Mouse (Mus musculus) kidney, adult 8-10 months (tissue): ENCODE measurements around the gene Mmp9.
A peak's percentile ranks its signal among the peaks of the same experiment; 100 is the strongest.

Experiments used
- DNase-seq, 2 experiments: peaks; one replicate each; pipeline ENCODE4 v3.0.0; 2022

Gene Mmp9

DNA sequence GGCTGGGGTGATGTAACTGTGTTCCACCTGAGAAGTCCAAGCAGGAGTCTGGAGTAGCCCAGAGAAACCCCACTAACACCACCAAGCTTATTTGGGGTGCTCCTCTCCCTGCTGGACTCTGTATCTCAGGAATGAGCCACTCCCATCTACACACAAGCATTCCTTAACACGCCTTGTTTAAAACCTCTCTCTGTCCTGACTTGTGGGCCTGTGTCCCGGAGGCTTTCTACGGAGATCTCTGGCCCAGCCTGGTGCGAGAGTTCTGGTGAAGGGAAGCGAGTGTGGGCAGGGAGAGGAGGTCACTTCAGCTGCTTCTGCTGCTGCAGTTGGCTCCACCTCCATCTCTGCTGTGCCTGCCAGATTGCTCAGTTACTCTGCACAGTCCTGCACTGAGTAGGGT, 15.6 kb downstream of the Mmp9 start:
- DNase-seq: no peak

DNA sequence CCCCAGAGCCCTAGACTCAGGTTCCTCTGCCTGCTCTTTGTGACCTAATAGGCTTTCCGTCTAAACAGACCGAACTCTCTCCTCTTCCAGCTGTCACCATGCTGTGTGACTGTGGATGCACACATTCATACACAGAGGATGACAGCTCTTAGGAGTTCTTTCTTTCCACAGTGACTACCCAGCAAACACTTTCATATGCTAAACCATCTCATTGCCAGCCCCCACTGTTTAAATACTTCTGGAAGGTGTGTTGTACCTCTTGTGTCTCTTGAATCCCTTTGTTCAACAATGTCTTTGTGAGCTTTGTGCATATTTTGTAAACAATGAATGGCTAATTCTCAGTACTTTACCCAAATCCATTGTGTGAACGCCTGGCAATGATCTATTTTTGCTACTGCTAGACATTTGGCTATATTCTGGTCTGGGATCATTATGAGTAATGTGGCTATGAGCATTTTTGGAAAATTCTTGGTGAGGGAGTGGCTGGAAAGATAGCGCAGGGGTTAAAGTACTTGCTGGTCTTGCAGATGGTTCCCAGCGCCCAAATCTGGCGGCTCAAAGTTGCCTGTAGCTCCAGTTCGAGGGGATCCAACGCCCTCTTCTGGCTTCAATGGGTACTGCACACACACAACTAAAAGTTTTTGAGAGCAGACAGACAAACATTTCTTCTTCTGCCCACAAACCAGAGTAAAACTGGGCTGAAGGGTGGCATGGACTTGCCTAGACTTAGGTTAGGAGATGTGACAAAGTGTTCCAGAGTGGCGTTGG, 17.2 kb downstream of the Mmp9 start:
- DNase-seq: no peak

DNA sequence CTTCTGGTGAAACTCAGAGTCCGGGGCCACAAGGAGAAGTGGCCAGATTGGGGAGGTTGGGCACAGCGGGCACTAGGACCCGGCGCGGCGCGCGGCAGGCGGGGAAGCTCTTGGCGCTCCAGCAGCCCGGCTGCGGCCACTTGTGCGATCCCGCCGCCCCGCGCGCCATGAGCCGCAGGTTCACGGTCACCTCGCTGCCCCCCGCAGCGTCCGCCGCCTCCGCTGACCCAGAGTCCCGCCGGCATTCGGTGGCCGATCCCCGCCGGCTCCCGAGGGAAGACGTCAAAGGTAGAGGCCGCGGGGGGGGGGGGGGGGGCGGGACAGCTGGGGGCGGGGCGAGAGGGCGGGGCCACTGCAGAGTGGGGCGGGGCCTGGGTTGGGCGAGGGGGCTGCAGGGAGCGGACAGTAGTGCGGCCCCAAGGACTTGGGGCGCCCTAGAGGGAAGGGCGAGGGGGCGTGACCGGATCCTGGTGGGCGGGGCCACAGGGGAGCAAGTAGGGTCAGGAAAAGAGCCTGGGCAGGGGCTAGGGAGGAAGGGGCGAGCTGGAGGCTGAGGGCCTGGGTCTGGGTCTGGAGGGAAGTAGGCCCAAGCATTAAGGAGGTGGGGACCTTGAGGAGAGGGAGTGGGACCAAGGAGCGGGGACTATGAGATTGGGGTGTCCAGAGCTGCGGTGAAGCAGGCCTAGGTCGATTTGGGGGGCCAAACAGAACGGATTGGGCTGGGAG, 20.3 kb downstream of the Mmp9 start, which contains the start of gene Slc12a5:
Gene Slc12a5 (plus strand): TSS at position 87 of the 726 bp plus-strand sequence.
- DNase-seq: peak; percentile 23 to 53

DNA sequence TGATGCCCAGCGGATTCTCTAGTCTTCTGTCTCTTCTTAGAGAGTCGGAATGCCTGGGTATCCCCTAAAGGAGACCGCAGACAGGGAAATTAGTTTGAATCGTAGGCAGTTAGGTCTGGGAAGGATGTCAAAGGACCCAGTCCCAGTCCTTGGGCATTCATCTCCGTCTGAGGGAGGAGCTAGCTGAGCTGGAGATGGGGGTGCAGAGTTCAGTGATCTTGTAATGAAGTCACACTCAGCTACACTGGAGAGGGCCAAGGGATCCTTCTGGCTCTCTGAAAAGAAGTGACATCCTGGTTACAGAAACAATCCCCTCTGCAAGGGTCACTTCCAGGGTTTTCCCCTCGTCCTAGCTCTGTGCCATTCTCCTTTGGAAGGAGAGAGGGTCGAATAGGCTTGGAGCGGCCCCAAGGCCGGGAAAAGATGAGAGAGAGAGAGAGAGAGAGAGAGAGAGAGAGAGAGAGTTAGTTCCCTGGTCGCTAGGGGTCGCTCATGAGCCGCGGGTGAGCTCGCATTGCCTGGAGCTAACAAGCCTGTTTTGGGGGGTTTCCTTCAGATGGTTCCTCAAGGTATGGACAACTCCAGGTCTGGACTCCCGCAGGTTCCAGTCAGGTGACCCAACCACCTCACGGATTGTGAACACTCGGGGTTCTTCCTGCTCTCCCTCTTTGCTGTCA, 21.1 kb downstream of the Mmp9 start:
- DNase-seq: peak; percentile 30 to 71

DNA sequence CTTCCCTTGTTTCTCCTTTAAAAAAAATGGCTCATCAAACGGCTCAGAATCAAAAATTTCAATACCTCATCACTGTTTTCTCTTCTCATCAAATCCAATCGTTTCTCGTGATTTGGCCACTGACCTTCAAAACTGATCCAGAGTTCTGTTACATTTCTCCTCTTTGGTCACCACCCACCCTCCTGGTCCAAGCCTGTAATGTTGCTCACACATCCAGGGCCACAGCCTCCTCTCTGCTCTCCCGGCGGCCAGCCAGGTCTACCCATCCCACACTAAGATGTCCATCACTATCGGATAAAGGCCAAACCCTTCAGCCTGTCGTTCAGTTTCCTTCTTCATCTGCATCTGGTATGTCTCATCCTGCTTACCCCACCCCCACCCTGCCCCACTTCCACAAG, 21.6 kb downstream of the Mmp9 start:
- DNase-seq: no peak

DNA sequence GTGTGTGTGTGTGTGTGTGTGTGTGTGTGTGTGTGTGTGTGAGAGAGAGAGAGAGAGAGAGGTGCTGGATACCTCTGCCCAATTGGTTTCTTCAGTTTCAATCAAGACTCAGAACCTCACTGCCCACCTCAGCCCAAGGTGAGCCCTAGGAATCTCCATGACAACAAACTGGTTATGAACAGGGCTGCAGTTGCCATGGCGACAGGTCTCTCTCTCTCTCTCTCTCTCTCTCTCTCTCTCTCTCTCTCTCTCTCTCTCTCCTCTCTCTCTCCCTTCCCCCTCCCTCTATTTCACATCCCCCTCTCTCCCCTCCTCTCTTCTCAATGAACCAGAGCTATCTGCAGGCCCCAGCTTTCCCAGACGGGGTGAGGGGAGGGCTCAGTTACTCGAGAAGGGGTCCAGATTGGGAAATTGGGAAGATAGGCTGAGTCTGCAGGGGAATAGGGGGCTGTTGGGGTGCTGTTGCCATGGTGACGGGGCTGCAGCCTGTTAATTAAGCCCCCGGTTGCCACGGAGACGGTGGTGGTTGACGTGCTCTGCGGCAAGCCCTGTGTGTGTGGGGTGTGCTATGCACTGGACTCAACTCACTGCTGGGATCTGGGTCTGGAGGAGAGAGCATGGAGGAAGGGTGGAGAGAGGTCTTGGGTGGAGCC, 23.8 kb downstream of the Mmp9 start:
- no peak for DNase-seq

DNA sequence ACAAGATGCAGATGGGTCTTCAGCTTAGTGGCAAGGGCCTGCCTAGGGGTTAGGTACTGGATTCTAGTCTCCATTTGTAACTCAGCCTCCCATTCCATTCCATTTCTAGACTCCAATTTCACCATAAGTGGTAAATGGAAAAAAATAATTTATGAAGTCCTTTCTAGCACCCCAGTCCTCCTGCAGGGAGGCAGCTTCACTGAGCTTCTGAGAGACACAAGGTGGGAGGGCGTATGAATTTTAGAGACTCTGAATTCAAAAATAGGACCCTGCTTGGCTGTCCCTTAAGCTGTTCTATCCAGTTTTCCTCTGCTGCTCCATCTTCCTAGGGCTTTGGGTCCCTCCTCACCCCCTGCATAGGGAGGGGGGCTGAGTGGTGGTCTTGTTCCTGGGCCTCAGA, 24.4 kb downstream of the Mmp9 start:
- no peak for DNase-seq

DNA sequence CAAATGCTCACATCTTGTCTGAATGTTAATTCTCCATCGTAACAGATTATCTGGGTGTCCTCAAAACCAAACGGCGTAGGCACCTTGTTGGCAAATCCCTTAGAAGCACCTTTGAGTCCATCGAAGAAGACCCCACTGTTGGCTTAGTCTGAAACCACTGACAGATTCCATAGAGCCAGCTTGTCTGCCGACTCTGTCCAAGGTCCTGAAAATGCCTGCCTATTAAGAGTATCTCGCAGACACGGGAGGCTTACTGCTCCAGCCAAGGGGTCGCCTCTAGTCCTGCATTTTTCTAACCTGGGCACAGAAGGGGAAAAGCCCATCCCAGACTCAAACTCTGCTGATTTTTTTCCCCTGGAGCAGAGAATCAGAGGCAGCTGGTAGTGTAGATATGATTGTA, 25.8 kb downstream of the Mmp9 start:
- DNase-seq: peak in 1 of 2 experiments; percentile 21

DNA sequence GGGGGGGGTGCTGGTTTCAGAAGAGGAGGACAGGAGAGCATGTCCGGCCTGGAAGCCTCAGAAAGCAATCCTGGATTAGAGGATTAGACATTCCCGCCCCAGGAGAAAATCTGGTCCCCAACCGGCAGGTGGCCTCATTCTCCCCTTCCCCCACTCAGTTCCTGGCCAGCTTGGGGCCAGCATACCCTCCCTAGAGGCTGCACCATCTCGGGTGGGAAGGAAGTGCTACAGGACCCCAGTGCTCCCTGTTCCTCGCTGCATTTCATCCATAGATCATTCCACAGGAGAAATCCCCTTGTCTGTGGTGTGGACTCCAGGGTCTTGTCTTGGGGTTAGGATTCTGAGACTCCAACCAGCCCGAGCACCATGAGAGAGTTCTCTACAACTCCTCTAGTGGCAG, 26.6 kb downstream of the Mmp9 start:
- no peak for DNase-seq

DNA sequence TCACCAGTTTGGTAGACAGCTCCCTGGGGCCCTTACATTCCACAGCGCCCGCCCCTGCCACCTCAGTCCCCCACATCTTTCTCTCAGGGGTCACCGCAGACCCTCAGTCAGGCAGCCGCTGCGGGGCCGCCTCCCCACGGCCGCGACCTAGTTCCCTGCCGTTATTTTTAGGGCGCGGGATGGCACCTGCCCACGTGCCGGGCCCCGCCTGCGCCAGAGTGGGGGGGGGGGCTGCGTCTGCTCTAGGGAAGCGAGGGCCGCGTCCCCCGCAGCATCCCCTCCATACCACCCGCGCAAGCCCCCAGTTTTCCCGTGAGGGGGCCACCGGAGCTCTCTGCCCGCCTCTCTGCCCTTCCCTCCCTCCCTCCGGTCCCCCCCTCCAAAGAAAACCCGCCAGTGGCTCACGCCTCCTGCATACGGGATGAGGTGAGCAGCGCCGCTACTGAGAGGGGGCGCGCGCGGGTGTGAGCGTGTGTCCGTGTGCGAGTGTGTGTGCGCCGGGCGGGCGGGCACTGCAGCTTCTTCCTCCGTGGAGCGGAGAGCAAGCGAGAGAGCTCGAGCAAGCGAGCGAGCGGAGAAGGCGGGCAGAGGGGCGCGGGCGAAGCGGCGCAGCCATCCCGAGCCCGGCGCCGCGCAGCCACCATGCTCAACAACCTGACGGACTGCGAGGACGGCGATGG, 27.3 kb downstream of the Mmp9 start:
- no peak for DNase-seq

DNA sequence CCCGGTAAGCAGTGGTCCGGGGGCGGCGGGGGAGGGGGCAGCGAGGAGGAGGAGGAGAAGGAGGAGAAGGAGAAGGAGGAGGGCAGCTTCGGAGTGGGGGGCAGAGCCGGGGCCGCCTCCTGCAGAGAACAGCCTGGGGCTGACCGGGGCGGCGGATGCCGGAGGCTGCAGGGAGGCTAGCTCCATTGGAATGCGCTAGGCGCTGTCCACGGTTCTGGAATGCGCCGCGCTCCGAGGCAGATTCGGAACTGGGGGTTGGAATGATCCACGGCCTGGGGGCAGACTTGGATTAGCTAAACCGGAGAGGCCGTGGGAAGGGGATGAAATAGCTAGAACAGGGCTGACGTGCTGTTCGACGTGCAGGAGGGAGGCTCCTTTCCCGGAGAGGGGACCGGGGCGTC, 27.9 kb downstream of the Mmp9 start:
- DNase-seq: peak; percentile 15 to 57

DNA sequence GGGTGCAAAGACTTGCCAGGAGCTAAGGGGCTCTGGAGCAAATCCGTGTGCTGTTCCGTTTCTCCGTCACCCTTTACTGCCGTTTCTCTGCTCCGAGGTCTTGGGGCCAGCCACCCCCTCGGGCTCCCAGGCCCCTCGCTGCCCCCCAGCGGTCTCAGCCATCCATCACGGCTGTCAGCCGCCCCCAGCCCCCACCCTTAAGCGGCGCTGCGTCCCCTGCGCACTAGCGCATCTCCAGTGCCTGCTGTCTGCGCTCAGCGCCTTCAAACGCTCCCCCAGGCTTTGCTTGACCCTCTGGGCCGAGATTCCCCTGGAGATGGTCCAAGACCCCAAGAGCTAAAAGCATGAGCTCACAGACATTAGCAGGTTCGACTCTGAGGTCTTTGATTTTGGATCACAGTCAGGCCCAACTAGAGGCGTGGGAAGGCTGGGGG, 28.8 kb downstream of the Mmp9 start:
- no peak for DNase-seq

DNA sequence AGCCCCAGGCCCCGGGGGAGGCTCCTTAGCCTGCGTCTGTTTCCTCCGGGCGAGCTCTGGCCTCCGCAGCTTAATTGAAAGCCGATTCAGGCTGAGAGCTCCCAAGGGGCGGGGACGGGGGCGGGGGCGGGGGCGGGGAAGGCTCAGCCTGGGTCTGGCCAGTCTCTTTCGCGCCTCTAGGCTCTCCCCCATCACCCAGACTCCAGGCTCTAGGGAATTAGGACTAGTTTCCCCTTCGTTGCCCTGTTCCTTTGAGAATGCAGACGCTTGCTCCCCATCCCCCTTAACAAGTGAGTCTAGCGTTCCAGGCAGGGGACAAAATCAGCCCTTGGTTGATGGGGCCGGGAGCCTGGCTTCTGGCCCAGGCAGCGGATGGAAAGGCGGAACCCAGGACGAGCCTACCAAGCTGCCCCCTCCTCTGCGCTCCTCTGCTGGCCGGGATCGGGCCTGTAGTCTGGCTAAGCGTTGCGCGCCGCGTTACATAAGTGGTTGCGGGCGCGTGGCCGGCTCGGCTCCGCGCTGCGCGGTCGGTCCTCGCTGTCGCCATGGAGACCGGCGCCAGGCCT, 30.1 kb downstream of the Mmp9 start:
- no peak for DNase-seq

DNA sequence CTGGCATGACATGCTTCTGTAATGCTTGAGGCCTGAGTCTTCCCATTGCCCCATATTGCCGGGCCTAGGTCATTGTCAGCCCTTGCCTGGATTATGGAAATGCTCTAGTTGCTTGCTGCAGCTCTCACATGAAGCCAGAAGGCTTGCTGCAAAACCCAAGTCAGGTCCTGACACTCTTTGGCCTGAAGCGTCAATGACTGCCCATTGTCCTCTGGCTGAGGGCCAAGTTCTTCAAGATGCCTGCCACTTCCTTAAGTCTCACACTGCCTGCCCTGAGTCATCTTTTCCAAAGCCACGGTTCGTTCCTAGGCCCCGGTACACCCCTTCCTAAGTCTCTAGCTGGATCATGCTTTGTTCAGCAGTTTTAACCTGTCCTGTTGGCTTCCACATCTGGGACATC, 32.1 kb downstream of the Mmp9 start:
- no peak for DNase-seq

DNA sequence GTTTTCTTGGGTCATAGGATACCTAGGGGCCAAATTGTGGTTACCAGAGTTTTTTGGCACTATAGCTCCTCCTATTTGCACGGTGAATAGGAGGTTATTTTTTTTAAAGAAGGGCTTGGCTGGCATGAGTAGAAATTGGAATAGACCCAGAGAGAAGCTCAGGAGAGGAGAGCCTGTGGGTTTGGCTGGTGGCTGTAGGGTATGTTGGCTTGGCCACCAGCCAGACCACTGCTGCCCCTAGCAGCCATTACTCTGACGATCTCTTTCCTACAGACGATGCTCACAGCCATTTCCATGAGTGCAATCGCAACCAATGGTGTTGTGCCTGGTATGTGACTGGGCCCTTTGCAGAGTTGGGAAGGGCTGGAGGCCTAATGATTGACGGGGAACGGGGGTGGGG, 35.0 kb downstream of the Mmp9 start:
- DNase-seq: no peak

DNA sequence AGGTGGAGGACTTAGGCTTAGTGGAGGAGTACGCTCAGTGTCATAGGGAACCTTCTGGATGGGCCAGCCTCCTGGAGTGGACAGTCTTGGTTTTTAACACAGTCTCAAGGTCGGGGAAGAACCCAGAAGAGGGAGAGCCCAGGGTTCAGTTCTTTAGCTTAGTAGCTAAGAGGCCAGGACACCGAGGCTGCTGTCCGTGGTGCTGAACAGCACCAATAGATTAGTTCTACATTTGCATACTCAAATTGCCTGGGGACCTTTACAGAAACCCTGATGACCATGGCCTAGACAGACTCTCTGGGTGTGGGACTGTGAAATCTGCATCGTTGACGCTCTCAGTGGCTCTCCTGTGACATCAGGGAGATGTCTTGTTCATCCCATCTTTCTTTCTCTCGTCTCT, 39.2 kb downstream of the Mmp9 start:
- peak in 1 of 2 experiments; percentile 47 for DNase-seq

DNA sequence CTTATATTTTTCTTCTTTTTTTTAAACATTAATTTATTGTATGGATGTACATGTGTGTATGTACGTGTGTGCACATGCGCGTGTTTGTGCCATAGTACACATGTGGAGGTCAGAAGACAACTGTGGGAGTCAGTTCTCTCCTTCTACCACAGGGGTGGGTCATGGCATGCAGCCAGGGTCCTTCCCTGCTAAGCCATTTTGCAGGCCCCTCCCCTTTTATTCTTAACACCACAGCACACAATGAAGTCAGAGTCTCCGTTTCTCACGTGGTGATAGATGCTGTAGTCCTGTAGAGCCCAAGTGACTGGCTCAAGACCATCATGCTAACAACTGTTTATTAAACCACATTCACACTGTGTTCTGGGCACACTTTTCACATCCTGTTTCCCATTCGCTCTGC, 45.4 kb downstream of the Mmp9 start:
- no peak for DNase-seq

DNA sequence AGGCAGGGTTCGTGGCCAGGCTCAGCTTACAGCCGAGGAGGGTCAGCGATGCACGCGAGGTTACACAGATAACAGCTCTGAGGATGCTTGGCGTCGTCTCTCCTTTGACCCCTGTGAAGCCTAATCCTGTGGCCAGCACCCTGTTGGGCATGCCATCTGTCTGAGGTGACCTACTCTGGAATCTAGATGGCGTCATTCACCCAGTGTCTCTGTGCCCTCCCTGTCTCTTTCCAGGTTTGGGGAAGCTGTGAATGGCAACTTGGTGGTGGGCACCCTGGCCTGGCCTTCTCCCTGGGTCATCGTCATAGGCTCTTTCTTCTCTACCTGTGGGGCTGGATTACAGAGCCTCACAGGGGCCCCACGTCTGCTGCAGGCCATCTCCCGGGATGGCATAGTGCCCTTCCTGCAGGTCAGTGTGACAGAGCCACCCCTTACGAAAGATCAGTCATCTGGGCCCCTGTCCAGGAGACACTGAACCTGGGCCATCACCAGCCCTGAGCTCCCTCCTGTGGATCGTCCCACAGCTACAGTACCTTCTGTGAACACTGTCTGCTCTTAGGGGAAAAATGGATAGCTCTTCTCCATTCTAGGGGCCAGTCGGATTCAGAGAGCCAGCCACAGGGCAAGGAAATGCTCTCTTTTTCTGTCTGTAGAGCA, 45.9 kb downstream of the Mmp9 start:
- DNase-seq: no peak

DNA sequence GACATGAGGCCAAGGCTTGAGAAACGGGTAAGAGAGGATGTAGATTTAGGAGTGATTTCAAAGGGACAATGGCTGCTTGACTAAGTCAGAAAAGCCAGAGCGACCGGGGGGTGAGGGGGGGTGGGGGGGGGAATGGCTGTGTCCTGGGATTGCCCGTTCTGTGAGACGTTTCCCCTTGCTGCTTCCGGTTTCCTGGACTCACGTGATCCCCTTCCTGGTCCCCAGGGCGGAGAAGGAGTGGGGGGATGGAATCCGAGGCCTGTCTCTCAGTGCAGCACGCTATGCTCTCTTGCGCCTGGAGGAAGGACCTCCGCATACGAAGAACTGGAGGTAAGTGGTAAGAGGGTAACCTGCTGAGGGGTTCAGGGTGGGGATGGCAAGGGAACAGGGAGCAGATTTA, 48.2 kb downstream of the Mmp9 start:
- DNase-seq: peak in 1 of 2 experiments; percentile 19

DNA sequence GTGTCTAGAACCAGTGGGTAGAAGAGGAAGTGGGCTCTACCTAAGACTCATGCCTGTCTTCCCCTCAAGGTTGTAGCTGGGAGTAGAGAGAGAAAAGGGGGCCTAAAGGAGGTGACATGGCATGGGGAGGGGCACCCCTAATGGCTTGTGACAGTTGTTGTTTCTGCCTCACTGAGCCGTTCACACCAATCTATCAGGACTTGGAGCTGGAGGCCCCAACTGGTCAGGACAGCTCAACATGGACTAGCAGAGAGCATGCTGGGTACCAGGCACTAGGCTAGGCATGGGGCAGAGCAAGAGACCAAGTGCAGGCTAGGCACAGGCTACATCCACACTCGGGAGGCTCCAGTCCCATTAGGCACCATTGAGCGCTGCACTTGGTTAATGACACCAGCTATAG, 50.5 kb downstream of the Mmp9 start:
- no peak for DNase-seq

DNA sequence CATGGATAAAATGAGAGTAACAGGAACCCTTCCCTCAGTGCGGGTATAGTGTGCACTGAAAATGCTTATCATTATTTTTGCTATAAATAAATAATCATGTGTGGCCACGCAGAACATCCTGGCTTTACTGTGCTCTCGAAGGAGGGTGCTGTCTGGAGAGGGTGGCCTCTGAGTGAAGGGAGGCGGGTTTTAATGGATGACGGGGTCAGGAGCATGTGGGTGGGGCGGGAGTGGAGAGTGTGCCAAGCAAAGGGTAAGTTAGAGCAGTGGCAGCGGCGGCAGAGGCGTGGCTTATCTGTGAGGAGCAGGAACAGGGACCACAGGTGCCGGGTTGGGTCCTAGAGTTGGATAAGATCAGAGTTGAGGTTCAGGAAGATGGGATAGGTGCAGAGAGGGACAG, 51.2 kb downstream of the Mmp9 start:
- DNase-seq: peak; percentile 12 to 26

DNA sequence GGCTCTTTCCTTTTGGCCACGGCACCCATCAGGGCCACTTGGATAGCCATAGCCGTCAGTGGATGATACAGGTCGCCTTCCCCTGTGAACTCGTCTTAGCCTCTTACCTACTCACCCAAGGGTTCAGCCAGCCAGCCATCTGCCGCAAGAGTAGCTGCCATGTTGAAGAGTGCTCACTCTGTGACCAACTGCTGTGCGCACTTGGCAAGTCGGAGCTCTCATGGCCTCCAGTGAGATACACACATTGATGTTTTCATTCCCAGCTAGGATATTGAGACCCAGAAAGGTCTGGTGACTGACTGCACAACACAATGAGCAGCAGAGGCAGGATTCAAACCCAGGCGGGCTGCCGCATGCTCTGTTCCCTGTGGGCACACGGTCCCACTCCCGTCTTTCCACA, 53.6 kb downstream of the Mmp9 start:
- DNase-seq: no peak
